Mouse (Mus musculus) limb, embryonic 11.5 days (tissue): ENCODE results near the gene Dnase1. TPM values are rescaled to one million over a fixed set of nuclear protein-coding genes. Genes with fewer than 3 reads are reported as not detected.

Experiments used
- ATAC-seq: fragments of 200-750 bp; cut with Nextera tagmentation; 2 replicates; pipeline ENCODE4 v1.8.0; 2017; ENCODE audit warnings: low read depth; ENCODE audit not compliant: insufficient number of reproducible peaks, low FRiP score, low TSS enrichment
- DNase-seq: peaks from one replicate; pipeline ENCODE4 v3.0.0-alpha.2; 2015; ENCODE audit warnings: low spot score
- H3K27ac ChIP-seq: fragments of 300-500 bp; sonication (generic); replicated peaks from 2 replicates; pipeline ENCODE4 v1.5.1; 2014; ENCODE audit warnings: low read depth, mild to moderate bottlenecking, low read length
- H3K27me3 ChIP-seq: fragments of 300-500 bp; sonication (generic); 2 replicates; pipeline ENCODE4 v1.6.1; 2014; ENCODE audit warnings: mild to moderate bottlenecking, low read length, mixed read lengths; ENCODE audit not compliant: control insufficient read depth, insufficient read depth
- H3K36me3 ChIP-seq: fragments of 300-500 bp; sonication (generic); 2 replicates; pipeline ENCODE4 v1.6.1; 2014; ENCODE audit warnings: mild to moderate bottlenecking, low read length, moderate library complexity, mixed read lengths; ENCODE audit not compliant: control insufficient read depth, insufficient read depth
- H3K4me1 ChIP-seq: fragments of 300-500 bp; sonication (generic); 2 replicates; pipeline ENCODE4 v1.6.1; 2014; ENCODE audit warnings: low read length, mixed read lengths; ENCODE audit not compliant: control insufficient read depth, insufficient read depth
- H3K4me2 ChIP-seq: fragments of 300-500 bp; sonication (generic); 2 replicates; pipeline ENCODE4 v1.6.1; 2014; ENCODE audit warnings: low read depth, mild to moderate bottlenecking, moderate library complexity; ENCODE audit not compliant: severe bottlenecking
- H3K4me3 ChIP-seq: fragments of 300-500 bp; sonication (generic); 2 replicates; pipeline ENCODE4 v1.5.1; 2014; ENCODE audit warnings: low read depth, low read length
- H3K9ac ChIP-seq: fragments of 300-500 bp; sonication (generic); 2 replicates; pipeline ENCODE4 v1.6.1; 2014; ENCODE audit warnings: mild to moderate bottlenecking, low read length
- H3K9me3 ChIP-seq: fragments of 300-500 bp; sonication (generic); 2 replicates; pipeline ENCODE4 v1.6.1; 2016; ENCODE audit warnings: low read length; ENCODE audit not compliant: control insufficient read depth
- WGBS: fragments of 180-500 bp; shearing (Covaris S2); extraction: QIAGEN DNeasy Blood & Tissue Kit; methylation state at CpG from one replicate; pipeline ENCODE4 v1.1.7; 2014; 5-methylcytosine and 5-hydroxymethylcytosine counted together
- polyA plus RNA-seq: library from polyadenylated mRNA; unstranded; fragments of >200 nt; fragmentation: Nextera tagmentation; extraction: Ambion mirVana; gene quantifications from 2 replicates; pipeline ENCODE4 v1.2.1, GENCODE M21; 2014

Gene Dnase1
- polyA plus RNA-seq, 1 experiment from 2014 or later: 4.1 TPM

- 74% methylated on average over 4 of the region's 4 CpGs for WGBS
Measured at GRCm38 (mm10) chr16:4022719-4023118, 14.0 kb upstream of the Dnase1 start.

DNA sequence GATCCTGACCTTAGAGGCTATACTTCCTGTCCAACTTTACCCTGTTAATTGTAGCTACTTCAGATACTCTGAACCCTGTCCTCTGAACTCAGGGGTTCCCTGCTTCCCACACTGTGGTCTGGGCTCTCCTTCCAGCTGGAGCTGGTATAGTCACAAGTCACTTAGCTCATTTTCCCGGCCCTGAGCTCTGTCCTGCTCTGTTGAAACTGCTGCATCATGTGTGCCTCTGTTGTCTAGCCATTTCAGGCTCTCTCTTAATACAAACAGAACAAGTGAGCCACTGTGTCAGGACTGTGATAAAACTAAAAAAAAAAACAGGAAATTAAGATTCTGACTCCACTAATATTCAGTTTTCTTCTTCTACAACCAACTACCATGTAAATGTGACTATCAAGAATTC, 10.1 kb upstream of the Dnase1 start:
- H3K9ac ChIP-seq: no peak overlapping the region
- WGBS: 81% methylated on average over 1 of the region's 1 CpGs
- no peak overlapping the region for H3K4me2 ChIP-seq
- no peaks in the 10 kb centered on the region for H3K27me3 ChIP-seq
- no peaks in the 10 kb centered on the region for H3K4me1 ChIP-seq
- H3K27ac ChIP-seq: no peak overlapping the region
- peaks cover 3% of the 10 kb centered on the region; the same call in 1 of the 2 replicates for H3K9me3 ChIP-seq
- no peak for ATAC-seq
- no peaks in the 10 kb centered on the region for H3K36me3 ChIP-seq
- H3K4me3 ChIP-seq: no peak overlapping the region
- no peak for DNase-seq

More at GRCm38 (mm10) chr16:4022719-4023118, 14.0 kb upstream of the Dnase1 start:
- DNase-seq: no peak
- Histone ChIP-seq H3K9ac (no peak overlapping the region), H3K36me3 (no peaks in the 10 kb centered on the region), H3K9me3 (no peaks in the 10 kb centered on the region), H3K27me3 (no peaks in the 10 kb centered on the region), H3K27ac (no peak overlapping the region), H3K4me2 (no peak overlapping the region), H3K4me3 (no peak overlapping the region), H3K4me1 (no peaks in the 10 kb centered on the region)
- no peak for ATAC-seq

- H3K36me3 ChIP-seq: no peaks in the 10 kb centered on the region
- H3K27me3 ChIP-seq: no peaks in the 10 kb centered on the region
- no peaks in the 10 kb centered on the region for H3K4me1 ChIP-seq
- no peak overlapping the region for H3K9ac ChIP-seq
- peaks cover 3% of the 10 kb centered on the region; the same call in 1 of the 2 replicates for H3K9me3 ChIP-seq
- H3K4me3 ChIP-seq: no peak overlapping the region
- ATAC-seq (no peak), DNase-seq (no peak)
- WGBS: 85% methylated on average over 3 of the region's 3 CpGs
- H3K4me2 ChIP-seq: no peak overlapping the region
- H3K27ac ChIP-seq: no peak overlapping the region
Measured at GRCm38 (mm10) chr16:4027211-4027610, 9.5 kb upstream of the Dnase1 start.

- Histone ChIP-seq H3K4me1 (no peaks in the 10 kb centered on the region), H3K27ac (no peak overlapping the region), H3K27me3 (no peaks in the 10 kb centered on the region), H3K4me3 (no peak overlapping the region), H3K36me3 (no peaks in the 10 kb centered on the region), H3K4me2 (no peak overlapping the region), H3K9me3 (peaks cover 3% of the 10 kb centered on the region; the same call in 1 of the 2 replicates), H3K9ac (no peak overlapping the region)
- DNase-seq: no peak
- 85% methylated on average over 5 of the region's 5 CpGs for WGBS
- no peak for ATAC-seq
Measured at GRCm38 (mm10) chr16:4029371-4029841, 7.3 kb upstream of the Dnase1 start.

DNA sequence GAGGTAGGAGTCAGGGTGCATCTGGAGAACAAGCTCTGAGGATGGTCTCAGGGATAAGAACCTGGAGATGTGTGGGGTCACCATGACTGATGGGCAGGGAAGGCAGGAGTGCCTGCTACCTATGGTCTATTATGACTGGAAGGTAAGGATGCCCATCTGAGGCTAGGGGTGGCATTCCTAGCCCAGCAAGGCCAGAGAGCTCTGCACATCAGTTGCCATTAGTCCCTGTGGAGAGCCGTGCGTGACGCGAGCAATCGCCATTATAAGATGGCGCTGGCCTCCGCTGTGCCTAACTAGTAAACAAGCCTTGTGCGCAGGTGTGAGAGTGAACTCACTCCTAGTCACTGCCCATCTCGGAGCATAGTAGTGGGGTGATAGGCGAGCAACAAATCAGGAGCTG, 6.2 kb upstream of the Dnase1 start:
- 90% methylated on average over 10 of the region's 10 CpGs for WGBS

DNA sequence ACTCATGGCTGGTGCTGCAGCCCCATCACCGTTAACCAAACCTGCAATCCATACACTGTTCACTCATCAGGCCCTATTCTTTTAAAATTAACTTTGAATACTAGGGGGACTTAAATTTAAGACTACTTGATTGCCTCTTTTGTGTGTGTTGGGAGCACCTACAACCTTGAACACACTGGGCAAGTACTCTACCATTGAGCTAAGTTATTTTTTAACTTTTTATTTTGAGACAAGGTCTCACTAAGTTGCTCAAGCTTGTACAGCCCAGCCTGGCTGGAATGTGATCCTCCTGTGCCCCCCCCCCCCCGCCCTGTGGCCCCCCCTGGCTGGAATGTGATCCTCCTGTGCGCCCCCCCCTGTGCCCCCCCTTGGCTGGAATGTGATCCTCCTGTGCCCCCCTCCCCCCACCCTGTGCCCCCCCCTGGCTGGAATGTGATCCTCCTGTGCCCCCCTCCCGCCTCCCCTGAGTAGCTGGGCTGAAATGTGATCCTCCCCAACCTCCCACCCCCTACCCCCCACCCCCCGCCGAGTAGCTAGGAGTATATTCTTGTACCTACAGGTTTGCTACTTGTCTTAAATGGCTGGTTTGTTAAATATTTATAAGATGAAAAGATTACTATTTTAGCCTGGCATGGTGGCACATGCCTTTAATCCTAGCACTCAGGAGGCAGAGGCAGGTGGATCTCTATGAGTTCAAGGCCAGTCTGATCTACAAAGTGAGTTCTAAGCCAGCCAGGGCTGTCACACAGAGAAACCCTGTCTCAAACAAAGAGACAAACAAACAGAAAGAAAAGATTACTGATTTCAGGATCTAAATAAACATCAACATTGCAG, 5.1 kb upstream of the Dnase1 start:
- Histone ChIP-seq H3K4me1 (no peaks in the 10 kb centered on the region), H3K36me3 (no peaks in the 10 kb centered on the region), H3K27ac (no peak overlapping the region), H3K4me2 (no peak overlapping the region), H3K4me3 (no peak overlapping the region), H3K9ac (no peak overlapping the region), H3K27me3 (no peaks in the 10 kb centered on the region), H3K9me3 (peaks cover 3% of the 10 kb centered on the region; the same call in 1 of the 2 replicates)
- DNase-seq (no peak), ATAC-seq (no peak)
- 67% methylated on average over 3 of the region's 6 CpGs for WGBS

More for the DNA sequence above, 6.2 kb upstream of the Dnase1 start:
- Histone ChIP-seq H3K4me2 (no peak overlapping the region), H3K27me3 (no peaks in the 10 kb centered on the region), H3K4me3 (no peak overlapping the region), H3K9ac (no peak overlapping the region), H3K27ac (no peak overlapping the region), H3K36me3 (no peaks in the 10 kb centered on the region), H3K4me1 (no peaks in the 10 kb centered on the region), H3K9me3 (peaks cover 3% of the 10 kb centered on the region; the same call in 1 of the 2 replicates)
- ATAC-seq (no peak), DNase-seq (no peak)

DNA sequence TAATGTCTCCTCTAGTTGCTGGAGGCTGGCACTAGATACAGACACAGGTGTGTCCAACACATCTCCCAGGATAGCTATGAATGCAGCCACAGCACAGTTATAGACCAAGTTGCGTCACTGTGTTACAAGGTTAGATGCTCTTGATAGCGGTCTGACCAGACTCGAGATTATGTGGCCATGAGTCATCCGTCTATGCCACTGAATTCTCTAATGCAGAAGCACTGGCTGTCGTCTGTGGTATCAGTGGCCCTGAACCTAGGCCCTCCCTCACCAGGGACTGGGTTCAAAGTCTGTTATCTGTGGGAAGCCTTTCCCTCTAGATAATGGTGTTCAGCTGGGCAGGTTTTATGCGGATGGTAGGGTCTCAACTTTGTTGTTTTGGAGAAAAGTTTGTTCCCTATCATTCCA, 4.4 kb upstream of the Dnase1 start:
- WGBS: 87% methylated on average over 6 of the region's 6 CpGs
- H3K36me3 ChIP-seq: no peaks in the 10 kb centered on the region; the same call in 1 of the 2 replicates
- H3K27me3 ChIP-seq: no peaks in the 10 kb centered on the region
- no peak overlapping the region for H3K4me3 ChIP-seq
- no peaks in the 10 kb centered on the region for H3K4me1 ChIP-seq
- H3K27ac ChIP-seq: no peak overlapping the region
- no peak for ATAC-seq
- no peak overlapping the region for H3K9ac ChIP-seq
- peaks cover 3% of the 10 kb centered on the region; the same call in 1 of the 2 replicates for H3K9me3 ChIP-seq
- no peak overlapping the region for H3K4me2 ChIP-seq
- DNase-seq: no peak

GRCm38 (mm10) chr16:4033971-4034370, 2.8 kb upstream of the Dnase1 start:
- H3K4me2 ChIP-seq: no peak overlapping the region
- H3K36me3 ChIP-seq: no peaks in the 10 kb centered on the region; the same call in 1 of the 2 replicates
- no peak overlapping the region for H3K9ac ChIP-seq
- no peak overlapping the region for H3K4me3 ChIP-seq
- no peaks in the 10 kb centered on the region for H3K4me1 ChIP-seq
- peaks cover 3% of the 10 kb centered on the region; the same call in 1 of the 2 replicates for H3K9me3 ChIP-seq
- no peak overlapping the region for H3K27ac ChIP-seq
- ATAC-seq (no peak), DNase-seq (no peak)
- WGBS: 89% methylated on average over 5 of the region's 5 CpGs
- no peaks in the 10 kb centered on the region for H3K27me3 ChIP-seq
